Mouse (Mus musculus) megakaryocyte-erythroid progenitor cell, adult 5-6 weeks (primary cell): ENCODE measurements around the gene Ctsk. TPM values are rescaled to one million over a fixed set of nuclear protein-coding genes. Genes with fewer than 3 reads are reported as not detected.
A peak's percentile ranks its signal among the peaks of the same experiment; 100 is the strongest.

Source experiments
- ATAC-seq: replicated peaks from 2 replicates; pipeline ENCODE4 v1.8.0; 2016; ENCODE audit warnings: mild to moderate bottlenecking, inconsistent platforms; ENCODE audit not compliant: severe bottlenecking, poor library complexity, low FRiP score, low TSS enrichment
- total RNA-seq, 2 experiments: library from RNA; stranded (forward) in 1 of 2; stranded (reverse) in 1 of 2; fragments of 200-1000, 215-1000 nt in 1 of 2; fragments of >200 nt in 1 of 2; fragmentation: Nextera tagmentation in 1 of 2; gene quantifications; 2 replicates each; pipeline ENCODE4 v1.2.3; 2014 to 2017

Ctsk gene
- total RNA-seq (2014; fragmentation: Nextera tagmentation): not detected in 2 replicates
- total RNA-seq (2017): not detected in 2 replicates

- no peak for ATAC-seq
Measured at GRCm38 (mm10) chr3:95499024-95499423, at the start of gene Ctsk. Gene Ctsk (plus strand): TSS chr3:95499256.

DNA sequence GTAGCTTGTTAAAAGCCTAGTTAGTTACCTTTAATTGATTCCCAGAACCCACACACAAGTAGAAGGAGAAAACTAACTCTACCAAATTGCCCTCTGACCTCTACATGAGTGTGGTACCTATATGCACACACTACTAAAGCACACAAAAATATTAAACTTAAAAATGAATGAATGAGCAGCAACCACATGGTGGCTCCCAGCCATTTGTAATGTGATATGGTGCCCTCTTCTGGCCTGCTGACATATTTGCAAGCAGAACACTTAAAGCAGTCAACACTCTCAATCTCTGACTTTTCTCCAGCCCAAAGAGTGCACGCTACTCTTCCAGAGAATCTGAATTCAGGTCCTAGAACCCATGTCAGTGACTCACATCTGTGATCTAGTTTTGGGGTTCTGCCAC lies 48.6 kb upstream of the Ctsk start:
- peak; percentile 73 for ATAC-seq

GRCm38 (mm10) chr3:95450915-95451314 lies 48.1 kb upstream of the Ctsk start:
- no peak for ATAC-seq

GRCm38 (mm10) chr3:95456367-95456766 lies 42.7 kb upstream of the Ctsk start:
- peak; percentile 69 for ATAC-seq

DNA sequence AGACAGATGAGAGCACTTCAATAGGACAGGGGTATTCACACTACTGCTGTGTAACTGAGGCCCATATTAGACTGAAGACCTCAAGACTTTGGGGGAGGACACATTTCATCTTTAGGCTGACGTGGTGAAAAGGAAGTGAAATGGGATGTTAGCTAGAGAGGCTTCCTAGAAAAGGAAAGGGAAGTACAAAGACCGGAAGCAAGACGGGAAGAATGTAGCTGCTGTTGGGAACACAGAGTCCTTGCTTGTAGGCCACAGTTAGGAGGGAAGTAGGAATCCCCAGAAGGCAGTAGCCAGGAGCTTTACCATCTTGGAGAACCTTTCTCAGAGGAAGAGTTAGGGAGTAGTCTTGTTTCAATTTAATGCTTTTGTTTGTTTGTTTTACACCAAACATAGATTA lies 41.3 kb upstream of the Ctsk start:
- ATAC-seq: no peak

GRCm38 (mm10) chr3:95459381-95459780 lies 39.7 kb upstream of the Ctsk start:
- ATAC-seq: no peak

GRCm38 (mm10) chr3:95463852-95464251 lies 35.2 kb upstream of the Ctsk start:
- no peak for ATAC-seq

DNA sequence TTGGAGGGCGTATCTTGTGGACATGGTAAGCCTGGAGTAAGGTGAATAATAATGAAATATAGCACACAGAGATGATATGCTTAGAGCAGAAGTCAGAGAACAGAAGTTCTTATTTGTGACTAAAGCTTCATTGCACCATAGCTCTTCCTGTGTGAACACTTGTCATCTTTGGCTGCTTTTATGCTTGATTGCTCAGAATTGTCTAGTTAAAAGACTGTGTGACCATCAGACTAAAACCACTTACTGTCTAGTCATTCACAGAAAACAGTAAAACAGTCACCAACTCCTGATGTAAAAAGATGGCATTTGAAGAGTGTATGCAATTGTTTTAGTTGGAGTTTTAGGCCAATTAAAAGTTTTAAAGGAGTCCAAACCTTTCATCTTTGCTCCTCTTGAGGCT lies 20.1 kb upstream of the Ctsk start:
- ATAC-seq: no peak

- no peak for ATAC-seq
Measured at GRCm38 (mm10) chr3:95486421-95486820, 12.6 kb upstream of the Ctsk start.

DNA sequence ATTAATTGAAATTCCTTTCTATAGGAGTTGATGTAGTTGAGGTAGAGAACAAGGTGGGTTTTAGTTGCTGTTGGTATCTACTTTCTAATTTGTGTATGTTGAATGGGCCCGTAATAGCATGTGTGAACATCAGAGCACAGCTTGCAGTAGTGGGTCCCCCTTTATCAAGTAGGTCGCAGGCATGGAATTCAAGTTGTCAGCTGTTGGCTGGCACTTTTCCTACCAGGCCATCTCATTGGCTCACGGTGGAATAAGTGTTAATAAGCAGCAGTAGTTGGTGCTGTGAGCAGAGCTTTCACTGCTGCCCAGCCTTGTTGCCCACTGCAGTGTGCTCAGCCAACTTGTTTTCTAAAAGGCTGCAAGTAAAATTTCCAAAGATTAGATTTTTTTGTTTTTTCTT lies 10.4 kb upstream of the Ctsk start:
- no peak for ATAC-seq

- ATAC-seq: no peak
Measured at GRCm38 (mm10) chr3:95490238-95490637, 8.8 kb upstream of the Ctsk start.

DNA sequence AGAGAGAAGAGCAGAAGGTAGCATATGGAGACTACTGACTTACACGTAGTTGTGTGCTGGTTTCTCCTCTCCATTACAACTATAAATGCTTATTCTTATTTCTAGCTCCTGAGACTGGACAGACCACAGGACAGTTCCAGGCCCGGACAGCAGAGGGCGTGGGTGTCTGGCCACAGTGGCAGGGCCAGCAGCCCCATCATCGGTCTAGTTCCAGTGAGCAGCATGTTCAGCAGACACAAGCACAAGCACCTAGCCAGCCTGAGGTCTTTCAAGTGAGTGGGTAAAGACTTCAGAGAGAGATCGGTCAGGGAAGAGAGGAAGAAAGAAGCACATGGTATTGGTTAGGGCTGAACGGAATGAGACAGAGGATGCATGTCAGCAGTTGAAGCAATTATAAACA lies 4.7 kb upstream of the Ctsk start:
- ATAC-seq: peak; percentile 74

GRCm38 (mm10) chr3:95498229-95498628 lies 827 bp upstream of the Ctsk start:
- no peak for ATAC-seq

GRCm38 (mm10) chr3:95499496-95500140 lies 562 bp downstream of the Ctsk start:
- ATAC-seq: no peak

DNA sequence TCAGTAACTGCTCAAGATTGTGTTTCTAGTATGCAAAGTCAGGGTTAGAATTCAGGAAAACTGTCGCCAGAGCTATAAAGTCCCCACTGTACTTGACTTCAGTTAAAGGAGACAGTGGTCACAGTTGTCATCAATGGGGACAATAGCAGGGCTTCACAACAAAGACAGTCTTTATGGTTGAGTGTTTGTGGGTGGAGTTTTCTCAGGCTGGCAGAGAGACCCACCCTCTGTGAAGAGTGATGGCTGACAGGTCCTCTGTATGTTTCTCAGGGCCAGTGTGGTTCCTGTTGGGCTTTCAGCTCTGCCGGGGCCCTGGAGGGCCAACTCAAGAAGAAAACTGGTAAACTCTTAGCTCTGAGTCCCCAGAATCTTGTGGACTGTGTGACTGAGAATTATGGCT lies 3.3 kb downstream of the Ctsk start:
- no peak for ATAC-seq

DNA sequence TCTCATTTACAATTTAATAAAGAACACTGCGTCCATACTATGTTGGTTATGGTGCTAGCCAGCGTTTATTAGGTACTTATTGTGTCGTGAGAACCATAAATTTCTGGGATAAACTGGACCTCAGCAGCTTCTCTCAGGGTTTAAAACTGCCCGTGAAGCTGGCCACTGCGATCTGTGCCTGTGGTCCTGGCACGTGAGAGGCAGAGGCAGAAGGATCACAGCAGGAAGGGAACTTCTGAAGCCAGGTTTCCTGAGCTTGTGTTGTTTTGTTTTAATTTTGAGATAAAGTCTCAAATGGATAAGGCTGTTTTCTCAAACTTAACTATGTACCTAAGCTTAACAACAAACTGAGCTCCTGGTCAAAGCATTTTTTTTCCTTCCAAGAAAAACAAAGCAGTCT lies 10.3 kb downstream of the Ctsk start:
- no peak for ATAC-seq

DNA sequence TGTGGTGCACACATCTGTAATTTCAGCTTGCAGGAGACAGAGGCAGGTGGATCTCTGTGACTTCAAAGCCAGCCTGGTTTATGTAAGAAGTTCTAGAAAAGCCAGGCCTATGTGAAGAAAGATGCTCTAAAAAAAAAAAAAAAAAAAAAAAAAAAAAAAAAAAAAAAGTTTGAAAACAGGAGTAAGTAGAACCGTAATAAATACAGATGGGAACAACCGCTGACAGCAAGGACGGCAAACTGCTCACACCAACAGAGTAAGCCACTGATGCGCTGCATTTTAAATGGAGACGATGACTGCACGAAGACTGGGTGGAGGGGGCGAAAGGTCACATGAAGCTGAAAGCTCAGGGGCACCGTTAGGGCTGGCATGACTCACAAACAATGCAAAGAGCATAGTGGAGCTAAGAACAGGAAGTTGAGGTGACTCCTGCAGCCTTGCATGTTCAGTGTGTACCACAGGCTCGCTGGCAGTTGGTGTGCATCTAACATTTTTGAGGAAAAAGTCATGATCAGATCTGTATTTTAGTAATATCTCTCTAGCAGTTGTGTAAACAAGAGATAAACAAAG lies 12.6 kb downstream of the Ctsk start:
- ATAC-seq: 0 out of 2 replicates have a peak, but pooled peaks have one; percentile 36

- peak; percentile 67 for ATAC-seq
Measured at GRCm38 (mm10) chr3:95516614-95517041, 17.6 kb downstream of the Ctsk start.

- ATAC-seq: peak; percentile 56
Measured at GRCm38 (mm10) chr3:95517493-95517898, 18.4 kb downstream of the Ctsk start.

DNA sequence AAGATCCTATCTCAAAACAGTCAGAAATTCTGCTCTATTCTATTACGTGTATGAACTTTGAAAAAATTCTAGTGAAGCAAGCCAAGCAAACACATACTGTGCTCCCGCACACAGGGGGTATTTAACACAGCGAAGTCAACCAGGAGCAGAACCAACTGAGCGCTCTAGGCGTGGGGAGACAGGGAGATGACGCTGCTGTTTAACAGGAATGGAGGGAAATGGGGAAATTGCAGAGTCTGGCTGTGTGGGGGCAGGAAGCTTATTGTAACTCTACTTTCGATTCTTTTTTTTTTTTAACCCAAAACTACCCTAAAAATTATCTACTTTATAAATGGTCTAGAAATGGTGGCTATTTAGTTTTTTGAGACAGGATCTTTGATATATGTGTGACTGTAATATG lies 19.8 kb downstream of the Ctsk start:
- no peak for ATAC-seq

- peak; percentile 76 for ATAC-seq
Measured at GRCm38 (mm10) chr3:95519315-95519714, 20.3 kb downstream of the Ctsk start.
